Mouse (Mus musculus) stomach, embryonic 15.5 days (tissue): Measurements from ENCODE around the gene Ppa1. TPM values are rescaled to one million over a fixed set of nuclear protein-coding genes. Genes with fewer than 3 reads are reported as not detected.

ENCODE experiments used
- ATAC-seq: fragments of 200-750 bp; cut with Nextera tagmentation; 2 replicates; pipeline ENCODE4 v1.8.0; 2017; ENCODE audit warnings: low read depth, moderate number of reproducible peaks, moderate TSS enrichment; ENCODE audit not compliant: insufficient read depth, low FRiP score
- H3K27ac ChIP-seq: fragments of 300-500 bp; sonication (generic); 2 replicates; pipeline ENCODE4 v1.5.1; 2015; ENCODE audit warnings: mild to moderate bottlenecking, inconsistent platforms
- H3K27me3 ChIP-seq: fragments of 300-500 bp; sonication (generic); replicated peaks from 2 replicates; pipeline ENCODE4 v1.6.1; 2015; ENCODE audit warnings: inconsistent platforms
- H3K36me3 ChIP-seq: fragments of 300-500 bp; sonication (generic); 2 replicates; pipeline ENCODE4 v1.6.1; 2015; ENCODE audit warnings: inconsistent platforms
- H3K4me1 ChIP-seq: fragments of 300-500 bp; sonication (generic); 2 replicates; pipeline ENCODE4 v1.6.1; 2015; ENCODE audit warnings: inconsistent platforms
- H3K4me2 ChIP-seq: fragments of 300-500 bp; sonication (generic); 2 replicates; pipeline ENCODE4 v1.6.1; 2015; ENCODE audit warnings: mild to moderate bottlenecking, inconsistent platforms
- H3K4me3 ChIP-seq: fragments of 300-500 bp; sonication (generic); replicated peaks from 2 replicates; pipeline ENCODE4 v1.5.1; 2015; ENCODE audit warnings: inconsistent platforms
- H3K9ac ChIP-seq: fragments of 300-500 bp; sonication (generic); 2 replicates; pipeline ENCODE4 v1.6.1; 2015; ENCODE audit warnings: inconsistent platforms
- H3K9me3 ChIP-seq: fragments of 300-500 bp; sonication (generic); 2 replicates; pipeline ENCODE4 v1.6.1; 2016; ENCODE audit warnings: inconsistent platforms
- WGBS: fragments of 180-500 bp; shearing (Covaris S2); methylation state at CpG from one replicate; pipeline ENCODE4 v1.1.7; 2015; 5-methylcytosine and 5-hydroxymethylcytosine counted together
- polyA plus RNA-seq: library from polyadenylated mRNA; unstranded; fragments of >200 nt; fragmentation: Nextera tagmentation; extraction: Ambion mirVana; gene quantifications from 2 replicates; pipeline ENCODE4 v1.2.1, GENCODE M21; 2015

The Ppa1 gene
- polyA plus RNA-seq, 1 experiment from 2014 or later, result 181 TPM

DNA sequence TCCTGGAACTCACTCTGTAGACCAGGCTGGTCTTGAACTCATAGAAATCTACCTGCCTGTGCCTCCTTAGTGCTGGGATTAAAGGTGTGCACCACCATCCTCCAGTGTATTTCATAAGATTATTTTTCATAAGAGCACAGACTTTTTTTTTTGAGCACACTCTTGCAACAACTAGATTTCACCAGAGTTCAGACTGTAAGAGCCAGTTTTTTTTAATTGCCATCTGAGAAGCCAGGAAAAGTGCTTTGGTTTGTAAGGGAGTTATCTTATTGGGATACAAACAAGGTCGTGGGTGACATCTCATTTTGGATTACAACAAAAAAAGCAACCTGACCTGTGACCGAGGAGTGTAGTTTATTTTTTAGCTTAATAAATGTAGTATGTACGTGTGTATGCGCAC, 5.8 kb downstream of the Ppa1 start:
- H3K4me3 ChIP-seq, result no peak overlapping the region
- H3K27ac ChIP-seq, result no peak overlapping the region
- no peak for ATAC-seq
- peaks cover 5% of the 10 kb centered on the region for H3K36me3 ChIP-seq
- H3K9ac ChIP-seq, result no peak overlapping the region
- no peak overlapping the region for H3K4me2 ChIP-seq
- H3K9me3 ChIP-seq, result no peaks in the 10 kb centered on the region
- H3K27me3 ChIP-seq, result no peaks in the 10 kb centered on the region
- H3K4me1 ChIP-seq, result peaks cover 6% of the 10 kb centered on the region
- 89% methylated on average over 4 of the region's 4 CpGs for WGBS

DNA sequence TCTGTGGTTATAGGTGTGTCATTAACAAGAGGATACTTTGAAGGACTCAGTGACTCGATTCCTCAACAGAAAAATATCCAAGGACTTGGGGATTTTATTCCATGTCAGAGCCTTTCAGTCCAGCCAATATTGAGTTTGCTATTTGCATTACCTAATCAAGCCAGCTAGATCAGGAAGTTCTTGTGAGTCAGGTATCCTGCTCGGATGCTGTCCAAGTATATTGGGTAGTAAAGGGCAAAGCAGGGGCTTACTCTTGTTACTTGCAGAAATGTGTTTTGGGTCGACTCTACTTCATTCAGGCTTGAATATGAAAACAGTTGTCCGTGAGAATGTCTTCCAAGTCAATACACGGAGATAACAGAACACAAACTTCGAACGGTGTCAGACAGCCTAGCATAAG, 6.3 kb downstream of the Ppa1 start:
- Histone ChIP-seq H3K27ac (no peak overlapping the region), H3K36me3 (peaks cover 5% of the 10 kb centered on the region), H3K9ac (no peak overlapping the region), H3K27me3 (no peaks in the 10 kb centered on the region), H3K4me2 (no peak overlapping the region), H3K4me3 (no peak overlapping the region), H3K4me1 (peaks cover 3% of the 10 kb centered on the region; the same call in 1 of the 2 replicates), H3K9me3 (no peaks in the 10 kb centered on the region)
- 89% methylated on average over 7 of the region's 7 CpGs for WGBS
- no peak for ATAC-seq

DNA sequence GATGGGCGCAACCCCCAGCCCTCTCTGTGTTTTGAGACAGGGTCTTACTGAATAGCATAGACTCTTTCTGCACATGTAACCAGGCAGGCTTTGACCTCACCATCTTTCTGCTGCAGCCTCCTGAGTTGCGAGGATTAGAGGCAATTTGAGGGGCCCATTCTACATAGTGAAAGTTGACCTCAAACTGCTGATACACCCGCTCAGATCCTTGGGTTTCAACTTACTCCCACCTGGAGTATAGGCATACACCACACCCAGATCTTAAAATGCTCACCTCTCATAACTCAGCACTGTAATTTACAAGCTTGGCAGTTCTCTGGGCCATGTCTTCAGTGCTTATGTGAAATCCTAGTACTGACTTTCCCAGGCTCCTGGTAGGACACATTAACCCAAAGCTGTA, 6.8 kb downstream of the Ppa1 start:
- WGBS, result 86% methylated on average over 3 of the region's 3 CpGs

DNA sequence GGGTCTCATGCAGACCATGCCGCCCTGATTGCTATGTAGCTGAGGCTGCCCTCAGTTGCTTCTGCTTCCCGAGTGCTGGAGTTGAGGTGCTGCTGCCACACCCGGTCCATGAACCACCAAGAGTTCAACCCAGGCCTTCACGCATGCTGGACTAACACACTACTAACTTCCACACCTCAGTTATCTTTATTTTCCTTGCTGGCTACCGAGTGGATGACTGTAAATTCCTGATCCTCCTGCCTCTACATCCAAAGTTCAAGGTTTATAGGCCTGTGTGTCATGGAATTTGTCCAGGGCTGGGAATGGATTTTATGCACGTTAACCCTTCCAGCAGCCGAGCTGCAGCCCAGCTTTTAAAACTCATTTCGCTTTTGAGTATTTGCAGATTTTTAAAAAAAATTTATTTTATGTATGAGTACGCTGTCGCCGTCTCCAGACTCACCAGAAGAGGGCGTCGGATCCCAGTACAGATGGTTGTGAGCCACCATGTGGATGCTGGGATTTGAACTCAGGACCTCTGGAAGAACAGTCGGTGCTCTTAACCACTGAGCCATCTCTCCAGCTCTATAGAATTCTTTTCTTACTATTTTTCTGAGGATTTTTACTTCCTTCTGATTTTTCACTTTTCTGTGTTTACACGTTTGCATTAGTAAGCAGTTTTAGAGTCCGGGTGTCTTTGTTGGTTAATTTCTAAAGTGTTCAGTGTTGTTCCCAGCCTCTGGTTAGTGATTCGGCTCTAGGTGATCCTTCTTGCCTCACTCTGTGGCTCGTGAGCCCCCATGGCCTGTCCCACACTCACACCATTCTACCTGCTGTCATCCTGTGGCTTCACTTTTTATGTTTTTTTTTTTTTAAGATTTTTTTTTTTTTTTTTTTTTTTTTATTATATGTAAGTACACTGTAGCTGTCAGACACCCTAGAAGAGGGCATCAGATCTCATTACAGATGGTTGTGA, 8.9 kb downstream of the Ppa1 start:
- 81% methylated on average over 18 of the region's 18 CpGs for WGBS
- Histone ChIP-seq H3K4me2 (no peak overlapping the region), H3K27ac (no peak overlapping the region), H3K27me3 (no peaks in the 10 kb centered on the region), H3K36me3 (peaks cover 10% of the 10 kb centered on the region), H3K4me1 (peaks cover 3% of the 10 kb centered on the region; the same call in 1 of the 2 replicates), H3K9ac (no peak overlapping the region), H3K4me3 (no peak overlapping the region), H3K9me3 (no peaks in the 10 kb centered on the region)
- no peak for ATAC-seq

More for the DNA sequence above, 6.8 kb downstream of the Ppa1 start:
- Histone ChIP-seq H3K27ac (no peak overlapping the region), H3K4me2 (no peak overlapping the region), H3K9ac (no peak overlapping the region), H3K9me3 (no peaks in the 10 kb centered on the region), H3K4me3 (no peak overlapping the region), H3K27me3 (no peaks in the 10 kb centered on the region), H3K4me1 (peaks cover 3% of the 10 kb centered on the region; the same call in 1 of the 2 replicates), H3K36me3 (peaks cover 5% of the 10 kb centered on the region)
- no peak for ATAC-seq

DNA sequence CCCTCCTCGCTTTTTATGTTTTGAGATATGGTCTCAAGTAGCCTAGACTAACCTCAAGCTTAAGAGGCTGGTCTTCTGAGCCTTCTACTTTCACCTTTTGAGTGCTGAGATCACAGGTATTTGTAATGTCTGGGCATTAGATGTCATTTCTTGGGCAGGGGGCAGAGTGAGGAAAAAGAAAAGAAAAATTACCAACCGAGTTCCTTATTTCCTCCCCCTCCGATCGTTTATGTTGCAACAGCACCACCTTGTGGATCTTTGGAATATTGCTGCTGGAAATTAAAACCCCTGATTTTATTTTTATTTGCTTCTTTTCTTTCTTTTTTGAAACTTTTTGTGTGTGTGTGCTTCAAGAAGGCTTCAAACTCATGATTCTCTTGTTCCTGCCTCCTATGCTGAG, 9.6 kb downstream of the Ppa1 start:
- Histone ChIP-seq H3K36me3 (peaks cover 10% of the 10 kb centered on the region), H3K4me3 (no peak overlapping the region), H3K4me2 (no peak overlapping the region), H3K27me3 (no peaks in the 10 kb centered on the region), H3K9ac (no peak overlapping the region), H3K27ac (no peak overlapping the region), H3K9me3 (no peaks in the 10 kb centered on the region), H3K4me1 (peaks cover 3% of the 10 kb centered on the region; the same call in 1 of the 2 replicates)
- WGBS, result 24% methylated on average over 4 of the region's 4 CpGs
- ATAC-seq, result no peak

DNA sequence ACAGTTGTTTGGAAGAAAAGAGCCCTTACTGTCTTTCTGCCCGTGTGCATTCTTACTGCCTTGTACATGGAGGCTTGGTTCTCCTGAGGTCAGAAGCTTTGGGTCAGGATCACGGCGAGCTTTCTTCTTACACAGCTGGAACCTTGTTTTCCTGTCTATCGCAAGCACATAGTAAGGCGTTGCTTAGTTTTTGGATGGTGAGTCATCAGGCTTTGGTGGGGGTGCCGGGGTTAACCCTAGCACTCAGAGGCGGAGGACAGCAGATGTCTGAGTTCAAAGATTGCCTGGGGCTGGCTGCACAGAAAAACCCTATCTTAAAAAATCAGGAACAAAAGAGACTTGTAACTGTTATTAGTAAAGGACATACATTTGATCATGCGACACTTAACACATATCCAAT, 13.5 kb downstream of the Ppa1 start:
- Histone ChIP-seq H3K36me3 (0 out of 2 replicates have a peak, but pooled peaks cover 4% of the 10 kb centered on the region), H3K4me2 (no peak overlapping the region), H3K4me1 (no peaks in the 10 kb centered on the region), H3K27ac (no peak overlapping the region), H3K4me3 (no peak overlapping the region), H3K9ac (no peak overlapping the region), H3K9me3 (no peaks in the 10 kb centered on the region), H3K27me3 (no peaks in the 10 kb centered on the region)
- WGBS, result 72% methylated on average over 8 of the region's 8 CpGs
- ATAC-seq, result no peak

DNA sequence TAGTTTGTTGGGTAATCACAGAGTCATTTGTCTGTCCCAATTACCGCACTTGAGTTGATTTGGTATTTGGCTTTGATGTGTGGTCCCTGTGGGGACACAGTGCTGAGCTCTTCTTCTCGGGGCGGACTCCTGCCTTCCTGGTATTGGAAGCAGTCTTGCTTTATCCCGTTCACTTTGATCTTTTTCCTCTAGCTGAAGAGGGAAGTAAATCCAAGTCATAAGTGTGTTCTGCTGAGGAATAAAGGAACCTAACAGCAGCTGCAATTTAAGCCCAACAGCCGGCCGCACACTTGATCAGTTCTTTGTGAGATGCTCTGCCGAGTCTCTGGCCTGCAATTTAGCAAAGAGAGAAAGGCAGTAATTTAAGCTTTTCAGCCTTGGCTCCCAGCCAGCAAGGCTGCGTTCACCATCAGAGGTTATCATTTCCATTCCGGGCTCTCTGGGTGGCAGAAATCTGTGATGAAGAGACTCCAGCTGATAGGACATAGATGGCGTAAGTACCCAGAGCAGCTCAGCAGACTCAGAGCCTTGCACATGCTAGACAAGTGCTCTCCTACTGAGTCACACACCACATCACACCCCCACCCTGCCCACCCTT, 14.1 kb downstream of the Ppa1 start:
- Histone ChIP-seq H3K36me3 (0 out of 2 replicates have a peak, but pooled peaks cover 4% of the 10 kb centered on the region), H3K4me1 (no peaks in the 10 kb centered on the region), H3K27ac (no peak overlapping the region), H3K9ac (no peak overlapping the region), H3K4me2 (no peak overlapping the region), H3K4me3 (no peak overlapping the region), H3K9me3 (no peaks in the 10 kb centered on the region), H3K27me3 (no peaks in the 10 kb centered on the region)
- ATAC-seq, result no peak
- 70% methylated on average over 10 of the region's 10 CpGs for WGBS

DNA sequence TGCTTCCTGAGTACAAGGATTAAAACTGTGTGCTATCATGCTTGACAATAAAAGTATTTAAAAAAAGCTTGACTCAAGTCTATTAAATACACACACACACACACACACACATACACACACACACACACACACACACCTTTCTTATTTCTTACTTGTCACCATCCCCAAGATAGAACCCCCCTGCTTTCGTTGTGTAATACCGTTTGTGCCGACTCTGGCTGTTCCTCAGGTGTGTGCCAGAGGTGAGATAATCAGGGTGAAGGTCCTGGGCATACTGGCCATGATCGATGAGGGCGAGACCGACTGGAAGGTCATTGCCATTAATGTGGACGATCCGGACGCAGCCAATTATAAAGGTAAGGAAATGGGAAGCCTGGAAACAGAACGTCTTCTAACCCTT, 16.8 kb downstream of the Ppa1 start:
- WGBS, result 87% methylated on average over 10 of the region's 10 CpGs

DNA sequence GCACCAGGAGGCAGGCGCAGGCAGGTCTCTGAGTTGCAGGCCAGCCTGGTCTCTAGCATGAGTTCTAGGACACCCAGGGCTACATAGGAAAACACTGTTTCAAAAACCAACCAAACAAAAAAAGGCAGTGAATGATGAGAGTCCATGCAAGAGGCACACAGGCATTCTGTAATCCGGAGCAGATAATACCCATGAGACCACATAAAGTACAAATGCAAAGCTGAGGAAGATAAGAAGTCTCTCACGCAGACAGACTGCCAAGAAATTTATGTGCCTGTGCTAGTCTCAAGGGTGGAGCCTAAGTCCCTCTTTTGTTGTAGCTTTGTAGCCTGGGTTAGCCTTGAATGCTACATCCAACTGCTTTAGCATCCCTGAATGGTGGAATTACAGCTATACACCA, 17.3 kb downstream of the Ppa1 start:
- peaks cover 22% of the 10 kb centered on the region for H3K36me3 ChIP-seq

More for the DNA sequence above, 16.8 kb downstream of the Ppa1 start:
- Histone ChIP-seq H3K4me1 (no peaks in the 10 kb centered on the region), H3K27ac (no peak overlapping the region), H3K36me3 (peaks cover 16% of the 10 kb centered on the region), H3K27me3 (no peaks in the 10 kb centered on the region), H3K9me3 (no peaks in the 10 kb centered on the region), H3K4me3 (no peak overlapping the region), H3K9ac (no peak overlapping the region), H3K4me2 (no peak overlapping the region)
- no peak for ATAC-seq

DNA sequence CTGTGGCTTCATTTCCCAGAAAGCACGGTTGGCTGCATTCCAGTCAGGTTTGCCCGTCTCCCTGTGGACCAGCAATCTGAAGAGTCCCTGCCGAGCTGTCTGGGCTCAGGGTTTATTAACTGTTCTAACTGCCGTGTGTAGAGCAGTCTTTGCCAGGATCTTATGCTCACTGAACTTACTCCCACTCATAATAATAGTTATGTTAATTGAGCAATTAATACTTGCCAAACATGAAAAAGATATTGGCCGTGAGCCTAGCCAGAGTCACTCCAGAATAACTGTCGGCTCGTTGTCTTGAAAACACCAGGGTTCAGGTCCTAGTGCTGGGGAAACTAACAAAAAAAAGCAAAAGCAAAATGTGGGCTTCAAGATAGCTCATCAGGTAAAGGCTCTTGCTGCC, 20.9 kb downstream of the Ppa1 start:
- H3K27ac ChIP-seq, result no peak overlapping the region
- peaks cover 25% of the 10 kb centered on the region for H3K36me3 ChIP-seq
- ATAC-seq, result no peak
- H3K9me3 ChIP-seq, result no peaks in the 10 kb centered on the region
- no peaks in the 10 kb centered on the region for H3K4me1 ChIP-seq
- H3K4me2 ChIP-seq, result no peak overlapping the region
- no peak overlapping the region for H3K9ac ChIP-seq
- 83% methylated on average over 7 of the region's 7 CpGs for WGBS
- no peak overlapping the region for H3K4me3 ChIP-seq
- H3K27me3 ChIP-seq, result no peaks in the 10 kb centered on the region

More for the DNA sequence above, 17.3 kb downstream of the Ppa1 start:
- Histone ChIP-seq H3K27me3 (no peaks in the 10 kb centered on the region), H3K4me1 (no peaks in the 10 kb centered on the region), H3K4me3 (no peak overlapping the region), H3K27ac (no peak overlapping the region), H3K4me2 (no peak overlapping the region), H3K9ac (no peak overlapping the region), H3K9me3 (no peaks in the 10 kb centered on the region)
- 84% methylated on average over 3 of the region's 3 CpGs for WGBS
- no peak for ATAC-seq

DNA sequence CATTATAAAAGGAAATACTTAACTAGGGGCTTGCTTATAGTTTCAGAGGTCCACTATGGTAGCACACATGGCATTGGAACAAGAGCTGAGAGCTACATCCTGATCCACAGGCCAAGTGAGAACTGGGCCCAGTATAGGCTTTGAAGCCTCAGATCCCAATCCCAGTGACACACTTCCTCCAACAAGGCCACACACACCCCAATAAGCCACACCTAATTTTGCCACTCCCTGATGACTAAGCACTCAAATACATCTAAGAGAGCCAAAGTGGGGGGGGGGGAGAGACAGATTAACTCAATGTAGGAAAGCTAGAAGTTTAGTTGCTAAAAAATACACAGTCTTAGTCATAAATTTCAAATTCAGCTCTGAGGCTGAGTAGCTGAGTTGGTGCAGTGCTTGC, 21.5 kb downstream of the Ppa1 start:
- H3K9ac ChIP-seq, result no peak overlapping the region
- no peak overlapping the region for H3K27ac ChIP-seq
- no peaks in the 10 kb centered on the region for H3K4me1 ChIP-seq
- no peak; the same call in 1 of the 2 replicates for ATAC-seq
- H3K27me3 ChIP-seq, result no peaks in the 10 kb centered on the region
- no peak overlapping the region for H3K4me2 ChIP-seq
- no peak overlapping the region for H3K4me3 ChIP-seq
- peaks cover 27% of the 10 kb centered on the region for H3K36me3 ChIP-seq
- H3K9me3 ChIP-seq, result no peaks in the 10 kb centered on the region

DNA sequence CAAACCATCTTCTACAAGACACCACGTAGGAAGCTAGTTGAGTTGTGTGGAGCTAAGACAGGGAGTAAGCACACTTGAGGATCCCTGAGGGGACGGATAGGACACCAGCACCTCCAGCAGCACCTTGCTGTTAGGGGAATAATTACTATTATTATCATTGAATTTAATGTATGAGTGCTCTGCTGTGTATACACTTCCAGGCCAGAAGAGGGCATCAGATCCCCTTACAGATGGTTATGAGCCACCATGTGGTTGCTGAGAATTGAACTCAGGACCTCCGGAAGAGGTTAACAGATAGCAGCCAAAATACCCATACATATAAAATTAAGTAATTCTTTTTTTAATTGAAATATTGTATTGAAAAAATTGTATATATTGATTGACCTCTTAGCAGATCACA, 22.4 kb downstream of the Ppa1 start:
- WGBS, result 96% methylated on average over 3 of the region's 3 CpGs
- peaks cover 28% of the 10 kb centered on the region for H3K36me3 ChIP-seq

More for the DNA sequence above, 22.4 kb downstream of the Ppa1 start:
- Histone ChIP-seq H3K4me3 (no peak overlapping the region), H3K27ac (no peak overlapping the region), H3K4me2 (no peak overlapping the region), H3K27me3 (no peaks in the 10 kb centered on the region), H3K9ac (no peak overlapping the region), H3K9me3 (no peaks in the 10 kb centered on the region), H3K4me1 (no peaks in the 10 kb centered on the region)
- no peak for ATAC-seq
